Mouse (Mus musculus) forebrain, embryonic 12.5 days (tissue): ENCODE measurements at regions not wholly inside any gene's neighbourhood (a gene's known extent, or its start where the extent isn't known, plus 50 kb on each side); places are given as distances from the start of the nearest gene placed in this dataset.
"Not testable (repeated sequence)": the region's sequence is repeated elsewhere in the genome, so short reads cannot be mapped to it uniquely, and the experiment has no call there.

Experiments used
- ATAC-seq: fragments of 200-750 bp; cut with Nextera tagmentation; 2 replicates; pipeline ENCODE4 v1.8.0; 2017; ENCODE audit warnings: moderate TSS enrichment; ENCODE audit not compliant: low FRiP score
- H3K27ac ChIP-seq: fragments of 300-500 bp; sonication (generic); 2 replicates; pipeline ENCODE4 v1.5.1; 2016; ENCODE audit warnings: mild to moderate bottlenecking
- H3K27me3 ChIP-seq: fragments of 300-500 bp; sonication (generic); 2 replicates; pipeline ENCODE4 v1.6.1; 2016; ENCODE audit warnings: mild to moderate bottlenecking
- H3K36me3 ChIP-seq: fragments of 300-500 bp; sonication (generic); replicated peaks from 2 replicates; pipeline ENCODE4 v1.6.1; 2016; ENCODE audit warnings: mild to moderate bottlenecking
- H3K4me1 ChIP-seq: fragments of 300-500 bp; sonication (generic); 2 replicates; pipeline ENCODE4 v1.6.1; 2016
- H3K4me2 ChIP-seq: fragments of 300-500 bp; sonication (generic); 2 replicates; pipeline ENCODE4 v1.6.1; 2016; ENCODE audit warnings: mild to moderate bottlenecking, moderate library complexity
- H3K4me3 ChIP-seq: fragments of 300-500 bp; sonication (generic); replicated peaks from 2 replicates; pipeline ENCODE4 v1.5.1; 2016; ENCODE audit warnings: mild to moderate bottlenecking
- H3K9ac ChIP-seq: fragments of 300-500 bp; sonication (generic); 2 replicates; pipeline ENCODE4 v1.6.1; 2016; ENCODE audit warnings: mild to moderate bottlenecking
- H3K9me3 ChIP-seq: fragments of 300-500 bp; sonication (generic); 2 replicates; pipeline ENCODE4 v1.6.1; 2016
- WGBS: fragments of 180-500 bp; shearing (Covaris S2); methylation state at CpG from one replicate; pipeline ENCODE4 v1.1.7; 2016; 5-methylcytosine and 5-hydroxymethylcytosine counted together

- H3K4me3 ChIP-seq, H3K9ac ChIP-seq, H3K9me3 ChIP-seq, H3K36me3 ChIP-seq, H3K27me3 ChIP-seq, H3K4me2 ChIP-seq, ATAC-seq: not testable (repeated sequence)
- Histone ChIP-seq H3K27ac (peak overlapping the region; percentile 86; the same call in 1 of the 2 replicates), H3K4me1 (peaks cover 23% of the 10 kb centered on the region)
- 82% methylated on average over 2 of the region's 2 CpGs for WGBS
Measured at GRCm38 (mm10) chr4:23982193-23982592, 514.1 kb upstream of the Mms22l start.

GRCm38 (mm10) chr4:23982790-23983451 lies 513.3 kb upstream of the Mms22l start:
- H3K36me3 ChIP-seq: no peaks in the 10 kb centered on the region
- WGBS: 21% methylated on average over 13 of the region's 13 CpGs
- peak; percentile 97 for ATAC-seq
- H3K27ac ChIP-seq: peak overlapping the region; percentile 86
- peak overlapping the region; percentile 29; the same call in 1 of the 2 replicates for H3K9ac ChIP-seq
- H3K4me1 ChIP-seq: peaks cover 23% of the 10 kb centered on the region
- H3K9me3 ChIP-seq: no peaks in the 10 kb centered on the region
- H3K4me3 ChIP-seq: peak overlapping the region; percentile 20
- H3K4me2 ChIP-seq: peak overlapping the region; percentile 48
- H3K27me3 ChIP-seq: no peaks in the 10 kb centered on the region

- Histone ChIP-seq H3K9ac (peak overlapping the region; percentile 29; the same call in 1 of the 2 replicates), H3K27me3 (no peaks in the 10 kb centered on the region), H3K27ac (peak overlapping the region; percentile 86), H3K9me3 (no peaks in the 10 kb centered on the region), H3K36me3 (no peaks in the 10 kb centered on the region), H3K4me3 (peak overlapping the region; percentile 20), H3K4me1 (peaks cover 23% of the 10 kb centered on the region), H3K4me2 (peak overlapping the region; percentile 48)
- WGBS: under 1% methylated on average over 8 of the region's 8 CpGs
- ATAC-seq: peak; percentile 74; the same call in 1 of the 2 replicates
Measured at GRCm38 (mm10) chr4:23983452-23983805, 512.8 kb upstream of the Mms22l start.

GRCm38 (mm10) chr4:23984005-23984404 lies 512.2 kb upstream of the Mms22l start:
- no peaks in the 10 kb centered on the region for H3K9me3 ChIP-seq
- no peaks in the 10 kb centered on the region for H3K36me3 ChIP-seq
- no peak overlapping the region for H3K4me2 ChIP-seq
- no peaks in the 10 kb centered on the region for H3K27me3 ChIP-seq
- H3K4me3 ChIP-seq: no peak overlapping the region
- WGBS: 59% methylated on average over 3 of the region's 3 CpGs
- ATAC-seq: no peak
- no peak overlapping the region for H3K27ac ChIP-seq
- no peak overlapping the region for H3K9ac ChIP-seq
- peaks cover 23% of the 10 kb centered on the region for H3K4me1 ChIP-seq

- WGBS: 26% methylated on average over 4 of the region's 4 CpGs
- Histone ChIP-seq H3K36me3 (no peaks in the 10 kb centered on the region), H3K4me1 (peaks cover 23% of the 10 kb centered on the region), H3K4me2 (no peak overlapping the region), H3K27ac (no peak overlapping the region), H3K27me3 (no peaks in the 10 kb centered on the region), H3K4me3 (no peak overlapping the region), H3K9me3 (no peaks in the 10 kb centered on the region), H3K9ac (no peak overlapping the region)
- ATAC-seq: no peak
Measured at GRCm38 (mm10) chr4:23985956-23986355, 510.3 kb upstream of the Mms22l start.

- Histone ChIP-seq H3K4me2 (peak overlapping the region; percentile 15; the same call in 1 of the 2 replicates), H3K4me3 (no peak overlapping the region), H3K27me3 (no peaks in the 10 kb centered on the region), H3K36me3 (no peaks in the 10 kb centered on the region), H3K27ac (0 out of 2 replicates have a peak overlapping the region, but pooled peaks have one; percentile 11), H3K9ac (no peak overlapping the region), H3K9me3 (no peaks in the 10 kb centered on the region), H3K4me1 (peaks cover 10% of the 10 kb centered on the region)
- ATAC-seq: peak; percentile 54; the same call in 1 of the 2 replicates
- WGBS: 7% methylated on average over 3 of the region's 3 CpGs
Measured at GRCm38 (mm10) chr4:23993823-23994222, 502.4 kb upstream of the Mms22l start.

DNA sequence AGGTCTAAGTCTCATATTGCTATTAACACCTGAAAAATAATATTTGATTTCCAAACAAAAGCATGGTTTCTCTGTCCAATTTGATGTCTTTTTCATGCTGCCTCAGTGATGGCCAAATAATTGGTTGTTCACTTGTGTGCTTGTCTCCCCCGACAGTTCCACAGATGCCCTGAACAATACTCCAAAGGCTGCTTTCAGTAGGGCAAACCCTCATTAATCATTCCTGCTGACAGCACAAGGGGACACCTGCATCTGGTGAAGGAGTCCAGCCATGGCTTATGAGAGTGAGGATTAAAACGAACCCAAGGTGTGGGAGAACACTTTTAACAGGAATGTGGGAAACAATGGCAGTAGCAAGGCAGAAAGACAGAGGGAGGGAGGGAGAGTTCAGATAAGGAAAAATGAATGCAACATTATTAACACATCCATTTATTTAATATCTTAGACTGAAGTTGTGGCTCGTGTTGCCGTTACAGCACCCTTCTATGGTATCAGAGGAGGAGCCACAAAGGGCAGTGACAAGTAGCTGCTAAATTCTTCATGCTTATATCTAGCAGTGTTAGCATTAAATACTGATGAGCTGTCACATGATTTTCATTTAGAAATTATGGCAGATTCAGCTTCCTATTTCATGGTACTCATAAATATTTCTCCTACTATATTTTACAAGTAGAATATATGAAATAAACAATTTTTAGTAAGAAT lies 501.8 kb upstream of the Mms22l start:
- peak overlapping the region; percentile 15; the same call in 1 of the 2 replicates for H3K27ac ChIP-seq
- no peaks in the 10 kb centered on the region for H3K36me3 ChIP-seq
- no peak overlapping the region for H3K9ac ChIP-seq
- peak overlapping the region; percentile 15; the same call in 1 of the 2 replicates for H3K4me2 ChIP-seq
- 11% methylated on average over 4 of the region's 4 CpGs for WGBS
- H3K4me3 ChIP-seq: no peak overlapping the region
- no peaks in the 10 kb centered on the region for H3K9me3 ChIP-seq
- no peaks in the 10 kb centered on the region for H3K27me3 ChIP-seq
- H3K4me1 ChIP-seq: peaks cover 10% of the 10 kb centered on the region
- peak; percentile 80; the same call in 1 of the 2 replicates for ATAC-seq

GRCm38 (mm10) chr4:24006257-24006955 lies 489.8 kb upstream of the Mms22l start:
- peak; percentile 33; the same call in 1 of the 2 replicates for ATAC-seq
- 14% methylated on average over 2 of the region's 2 CpGs for WGBS

DNA sequence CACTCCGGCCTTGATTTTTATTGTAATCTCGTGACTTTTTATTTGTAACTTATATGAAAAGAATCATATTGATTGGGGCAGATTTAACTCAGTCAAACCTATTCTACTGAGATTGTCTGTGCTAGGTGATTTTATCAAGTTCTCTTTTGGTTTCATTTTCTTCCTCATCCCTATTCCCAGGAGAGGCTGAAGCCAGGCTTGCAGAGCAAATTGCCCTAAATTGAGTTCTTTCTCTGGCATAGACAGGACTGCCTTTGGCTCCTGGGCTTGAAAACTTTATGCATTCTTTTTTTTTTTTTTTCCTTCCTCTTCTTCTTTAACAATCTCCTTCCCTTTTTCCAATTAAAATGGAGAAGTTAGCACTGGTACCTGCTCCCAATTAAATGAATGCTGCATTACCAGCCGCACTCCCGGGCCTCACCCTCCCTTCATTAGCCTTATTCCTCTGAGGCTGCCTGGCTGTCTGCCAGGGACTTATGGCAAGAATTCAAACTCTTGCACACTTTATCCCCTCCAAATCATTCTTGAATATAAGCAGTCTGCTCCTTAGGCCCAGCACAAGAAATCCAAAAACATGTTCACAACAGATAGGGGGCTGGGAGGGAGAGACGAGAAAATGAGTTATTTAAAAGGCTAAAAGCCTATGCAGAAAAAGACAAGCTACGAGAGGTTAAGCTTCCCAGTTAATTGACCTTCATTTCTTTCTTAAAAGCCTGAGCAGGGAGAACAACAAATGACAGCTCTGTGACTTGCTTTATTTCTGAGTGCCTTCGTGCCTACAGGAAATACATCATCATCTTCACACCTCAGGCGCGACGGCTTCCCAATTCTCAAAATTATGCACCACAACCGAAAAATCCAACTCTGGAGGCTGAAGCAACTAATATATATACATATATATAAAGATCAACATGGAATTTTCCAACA lies 476.8 kb upstream of the Mms22l start:
- Histone ChIP-seq H3K27ac (peak overlapping the region; percentile 69), H3K9me3 (no peaks in the 10 kb centered on the region), H3K4me2 (0 out of 2 replicates have a peak overlapping the region, but pooled peaks have one; percentile 4), H3K9ac (no peak overlapping the region), H3K36me3 (no peaks in the 10 kb centered on the region), H3K27me3 (no peaks in the 10 kb centered on the region), H3K4me3 (no peak overlapping the region), H3K4me1 (peaks cover 8% of the 10 kb centered on the region)
- ATAC-seq: peak; percentile 91
- WGBS: 32% methylated on average over 11 of the region's 11 CpGs

More at GRCm38 (mm10) chr4:24006257-24006955, 489.8 kb upstream of the Mms22l start:
- H3K4me3 ChIP-seq: no peak overlapping the region
- H3K27me3 ChIP-seq: no peaks in the 10 kb centered on the region
- H3K9ac ChIP-seq: no peak overlapping the region
- no peaks in the 10 kb centered on the region for H3K9me3 ChIP-seq
- H3K4me2 ChIP-seq: no peak overlapping the region
- no peaks in the 10 kb centered on the region for H3K36me3 ChIP-seq
- no peak overlapping the region for H3K27ac ChIP-seq
- peaks cover 3% of the 10 kb centered on the region; the same call in 1 of the 2 replicates for H3K4me1 ChIP-seq
